Mouse (Mus musculus): ENCODE measurements around the gene Bco1. TPM values are rescaled to one million over a fixed set of nuclear protein-coding genes. Genes with fewer than 3 reads are reported as not detected.

Bco1 gene
- total RNA-seq (2021): not detected

- intact Hi-C loops (cut with DNase I): no loop called here
- DNase-seq (ENCODE audit: low spot score in 2 of 2): no peak
Measured at GRCm38 (mm10) chr8:117095647-117096046, at the start of gene Bco1. Gene Bco1 (plus strand): TSS chr8:117095854.

- intact Hi-C loops (cut with DNase I): no loop called here
- no peak for DNase-seq (ENCODE audit: low spot score in 2 of 2)
Measured at GRCm38 (mm10) chr8:117049444-117049843, 46.2 kb upstream of the Bco1 start.

- intact Hi-C loops (cut with DNase I): no loop called here
- DNase-seq (ENCODE audit: low spot score in 2 of 2): no peak
Measured at GRCm38 (mm10) chr8:117050763-117051162, 44.9 kb upstream of the Bco1 start.

- intact Hi-C loops (cut with DNase I): no loop called here
Measured at GRCm38 (mm10) chr8:117051316-117051715, 44.3 kb upstream of the Bco1 start.

GRCm38 (mm10) chr8:117053135-117054079 is 42.2 kb upstream of the Bco1 start:
- DNase-seq (ENCODE audit: low spot score in 2 of 2): no peak
- intact Hi-C loops (cut with DNase I): no loop called here

More at GRCm38 (mm10) chr8:117051316-117051715, 44.3 kb upstream of the Bco1 start:
- DNase-seq (ENCODE audit: low spot score in 2 of 2): no peak

GRCm38 (mm10) chr8:117054146-117054545 is 41.5 kb upstream of the Bco1 start:
- no peak for DNase-seq (ENCODE audit: low spot score in 2 of 2)
- intact Hi-C loops (cut with DNase I): no loop called here

GRCm38 (mm10) chr8:117055097-117055496 is 40.6 kb upstream of the Bco1 start:
- DNase-seq (ENCODE audit: low spot score in 2 of 2): no peak
- intact Hi-C loops (cut with DNase I): no loop called here

GRCm38 (mm10) chr8:117059021-117059420 is 36.6 kb upstream of the Bco1 start:
- no peak for DNase-seq (ENCODE audit: low spot score in 2 of 2)
- intact Hi-C loops (cut with DNase I): no loop called here

GRCm38 (mm10) chr8:117060306-117060705 is 35.3 kb upstream of the Bco1 start:
- intact Hi-C loops (cut with DNase I): no loop called here

GRCm38 (mm10) chr8:117061180-117061880 is 34.3 kb upstream of the Bco1 start:
- DNase-seq (ENCODE audit: low spot score in 2 of 2): peak; percentile 52 to 74
- intact Hi-C loops (cut with DNase I): no loop called here

More at GRCm38 (mm10) chr8:117060306-117060705, 35.3 kb upstream of the Bco1 start:
- no peak for DNase-seq (ENCODE audit: low spot score in 2 of 2)

- intact Hi-C loops (cut with DNase I): no loop called here
- DNase-seq (ENCODE audit: low spot score in 2 of 2): no peak
Measured at GRCm38 (mm10) chr8:117066955-117067354, 28.7 kb upstream of the Bco1 start.

GRCm38 (mm10) chr8:117067396-117067795 is 28.3 kb upstream of the Bco1 start:
- DNase-seq (ENCODE audit: low spot score in 2 of 2): no peak
- intact Hi-C loops (cut with DNase I): no loop called here

GRCm38 (mm10) chr8:117068294-117068693 is 27.4 kb upstream of the Bco1 start:
- no peak for DNase-seq (ENCODE audit: low spot score in 2 of 2)
- intact Hi-C loops (cut with DNase I): no loop called here

GRCm38 (mm10) chr8:117069708-117070107 is 25.9 kb upstream of the Bco1 start:
- peak; percentile 9 to 17 for DNase-seq (ENCODE audit: low spot score in 2 of 2)

GRCm38 (mm10) chr8:117074350-117075182 is 21.1 kb upstream of the Bco1 start:
- intact Hi-C loops (cut with DNase I): no loop called here
- DNase-seq (ENCODE audit: low spot score in 2 of 2): no peak

More at GRCm38 (mm10) chr8:117069708-117070107, 25.9 kb upstream of the Bco1 start:
- intact Hi-C loops (cut with DNase I): no loop called here

GRCm38 (mm10) chr8:117078367-117078926 is 17.2 kb upstream of the Bco1 start:
- intact Hi-C loops (cut with DNase I): no loop called here
- DNase-seq (ENCODE audit: low spot score in 2 of 2): no peak

GRCm38 (mm10) chr8:117079652-117080051 is 16.0 kb upstream of the Bco1 start:
- intact Hi-C loops (cut with DNase I): no loop called here

GRCm38 (mm10) chr8:117082399-117082872 is 13.2 kb upstream of the Bco1 start, which contains the start of gene Pkd1l2:
Gene Pkd1l2 (minus strand): TSS chr8:117082449.
- DNase-seq (ENCODE audit: low spot score in 2 of 2): no peak
- intact Hi-C loops (cut with DNase I): no loop called here

More at GRCm38 (mm10) chr8:117079652-117080051, 16.0 kb upstream of the Bco1 start:
- DNase-seq (ENCODE audit: low spot score in 2 of 2): no peak

GRCm38 (mm10) chr8:117082947-117083559 is 12.6 kb upstream of the Bco1 start:
- DNase-seq (ENCODE audit: low spot score in 2 of 2): no peak
- intact Hi-C loops (cut with DNase I): no loop called here

All from left cerebral cortex, postnatal 25 days (tissue).